Mouse (Mus musculus): ENCODE results near the gene Dna2. TPM values are rescaled to one million over a fixed set of nuclear protein-coding genes. Genes with fewer than 3 reads are reported as not detected.
A peak's percentile ranks its signal among the peaks of the same experiment; 100 is the strongest.

Gene Dna2
- polyA plus RNA-seq, 1 experiment from 2014 or later, result 17.2 TPM

DNA sequence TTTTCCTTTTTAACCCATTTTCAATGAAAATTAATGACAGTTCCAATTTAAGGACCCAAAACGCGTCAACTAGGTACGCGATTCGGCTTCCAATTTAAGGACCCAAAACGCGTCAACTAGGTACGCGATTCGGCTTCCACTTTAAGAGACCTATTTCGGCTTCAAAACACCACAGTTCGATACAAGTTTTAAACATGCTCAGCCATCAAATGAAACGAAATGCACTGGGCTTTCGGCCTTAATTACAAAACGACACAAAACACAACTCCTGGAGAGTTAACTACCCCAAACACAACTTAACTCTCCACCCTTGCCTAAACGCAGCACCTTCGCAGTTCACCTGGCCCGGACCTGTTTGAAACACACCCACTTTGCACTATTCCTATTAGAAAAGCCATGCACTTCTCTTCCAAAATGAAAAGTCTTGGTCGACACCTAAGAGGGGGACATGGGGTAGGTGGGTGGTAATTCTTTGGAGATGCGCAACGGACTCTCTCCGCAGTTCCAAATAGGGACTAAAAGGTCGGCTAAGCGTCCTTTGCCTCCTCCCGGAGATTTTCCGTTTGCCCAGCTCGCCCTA lies 75.8 kb downstream of the Dna2 start:
- under 1% methylated on average over 27 of the region's 27 CpGs for WGBS
- Histone ChIP-seq H3K9ac (peak overlapping the region; percentile 99), H3K4me3 (peak overlapping the region; percentile 95), H3K4me2 (replicated peaks) (peak overlapping the region; percentile 76), H3K27me3 (replicated peaks) (no peaks in the 10 kb centered on the region), H3K9me3 (no peaks in the 10 kb centered on the region), H3K36me3 (peaks cover 4% of the 10 kb centered on the region; the same call in 1 of the 2 replicates), H3K27ac (peak overlapping the region; percentile 99), H3K4me1 (peaks cover 41% of the 10 kb centered on the region)
- ATAC-seq (ENCODE audit: low FRiP score, low read depth), result no peak

DNA sequence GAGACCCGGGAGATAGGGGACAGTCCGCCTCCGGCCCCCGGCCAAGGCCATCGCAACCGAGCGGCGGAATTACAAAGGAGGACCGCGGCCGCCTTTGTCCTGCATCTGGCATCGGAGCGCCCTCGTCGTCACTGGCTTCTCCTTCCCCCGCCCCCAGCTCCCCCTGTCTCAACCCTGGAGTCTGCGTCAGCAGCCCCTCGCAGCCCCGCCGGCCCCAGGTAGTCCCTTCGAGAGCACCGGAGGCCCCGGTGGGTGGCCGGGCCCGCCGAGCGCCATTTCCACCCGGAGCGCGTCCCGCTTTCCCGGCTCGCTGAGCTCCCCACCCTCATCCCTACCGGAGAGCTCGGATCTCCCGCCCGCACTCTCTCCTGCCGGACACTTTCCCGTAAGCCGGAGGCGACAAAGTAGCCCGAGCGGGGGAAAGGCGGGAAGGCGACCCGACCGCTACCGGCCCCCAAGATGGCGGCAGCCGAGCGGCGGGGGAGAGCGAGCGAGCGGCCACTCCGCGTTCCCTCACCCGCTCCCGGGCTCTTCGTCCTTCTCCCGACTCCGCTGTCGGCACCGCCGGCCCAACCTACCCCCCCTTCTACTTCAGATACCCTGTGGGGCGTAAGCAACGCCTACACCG lies 76.4 kb downstream of the Dna2 start:
- H3K36me3 ChIP-seq, result no peaks in the 10 kb centered on the region
- peak overlapping the region; percentile 76 for H3K4me2 ChIP-seq (replicated peaks)
- H3K27me3 ChIP-seq (replicated peaks), result no peaks in the 10 kb centered on the region
- H3K4me1 ChIP-seq, result peaks cover 43% of the 10 kb centered on the region
- WGBS, result under 1% methylated on average over 68 of the region's 68 CpGs
- ATAC-seq (ENCODE audit: low FRiP score, low read depth), result peak; percentile 27
- peak overlapping the region; percentile 95 for H3K4me3 ChIP-seq
- H3K9me3 ChIP-seq, result no peaks in the 10 kb centered on the region
- peak overlapping the region; percentile 99 for H3K9ac ChIP-seq
- H3K27ac ChIP-seq, result peak overlapping the region; percentile 99

Other genes with a start within 250 kb of the Dna2 start
- 1.7 and 1.9 TPM in 2 replicates for gene Stox1, start 220.9 kb upstream of the Dna2 start, polyA plus RNA-seq (2016; fragmentation: Nextera tagmentation; extraction: Ambion mirVana)
- 129 and 147 TPM in 2 replicates for gene Ccar1, start 154.7 kb upstream of the Dna2 start, polyA plus RNA-seq (2016; fragmentation: Nextera tagmentation; extraction: Ambion mirVana)
- gene Tet1, start 38.0 kb upstream of the Dna2 start, polyA plus RNA-seq (2016; fragmentation: Nextera tagmentation; extraction: Ambion mirVana), result 27.4 and 27.8 TPM in 2 replicates
- 14.5 and 14.6 TPM in 2 replicates for gene Slc25a16, start 26.4 kb upstream of the Dna2 start, polyA plus RNA-seq (2016; fragmentation: Nextera tagmentation; extraction: Ambion mirVana)
- gene Rufy2, start 33.2 kb downstream of the Dna2 start, polyA plus RNA-seq (2016; fragmentation: Nextera tagmentation; extraction: Ambion mirVana), result 36.3 and 39.1 TPM in 2 replicates
- 232 and 247 TPM in 2 replicates for gene Hnrnph3, start 77.2 kb downstream of the Dna2 start, polyA plus RNA-seq (2016; fragmentation: Nextera tagmentation; extraction: Ambion mirVana)
- 0.73 and 0.80 TPM in 2 replicates for gene Pbld2, start 77.3 kb downstream of the Dna2 start, polyA plus RNA-seq (2016; fragmentation: Nextera tagmentation; extraction: Ambion mirVana)
- gene Pbld1, start 113.1 kb downstream of the Dna2 start, polyA plus RNA-seq (2016; fragmentation: Nextera tagmentation; extraction: Ambion mirVana), result 1.2 and 1.3 TPM in 2 replicates
- 0.47 and 0.74 TPM in 2 replicates for gene Atoh7, start 152.6 kb downstream of the Dna2 start, polyA plus RNA-seq (2016; fragmentation: Nextera tagmentation; extraction: Ambion mirVana)